Mouse (Mus musculus): ENCODE data around the gene Card19.

- TF ChIP-seq POLR2A (IDR thresholded peaks at IDR 0.05; ENCODE audit: insufficient read depth, low read depth, low read length) (no peak; the same call in 1 of the 2 replicates), CTCF (IDR thresholded peaks at IDR 0.05) (no peak), EP300 (IDR thresholded peaks at IDR 0.05; ENCODE audit: insufficient read depth, low read depth, low read length) (no peak)
These were observed 349 bp upstream of the Card19 start for GRCm38 (mm10) chr13:49216220-49216552.

Data from heart, adult 2 months (tissue).